Mouse (Mus musculus) right cerebral cortex, postnatal 4 days (tissue): ENCODE measurements around the gene Ahctf1.
A peak's percentile ranks its signal among the peaks of the same experiment; 100 is the strongest.

Source experiments
- DNase-seq: peaks from one replicate; pipeline ENCODE4 v3.0.0-alpha.2; 2022

Gene Ahctf1

DNA sequence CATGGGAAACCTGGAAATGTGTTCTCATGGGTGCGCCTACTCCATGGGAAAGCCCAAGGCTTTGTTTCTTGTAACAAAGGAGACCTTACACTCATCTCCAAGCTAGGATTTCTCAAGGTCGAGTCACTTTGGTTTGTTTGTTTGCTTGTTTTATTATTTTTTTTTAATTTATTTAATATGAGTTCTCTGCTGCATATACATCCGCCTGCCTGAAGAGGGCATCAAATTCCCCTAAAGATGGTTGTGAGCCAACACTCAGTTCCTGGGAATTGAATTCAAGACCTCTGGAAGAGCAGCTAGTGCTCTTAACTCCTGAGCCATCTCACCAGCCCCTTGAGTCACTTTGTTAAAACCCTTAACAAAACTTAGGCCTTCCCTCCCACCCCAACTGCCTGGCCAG is 90.1 kb downstream of the Ahctf1 start:
- no peak for DNase-seq

DNA sequence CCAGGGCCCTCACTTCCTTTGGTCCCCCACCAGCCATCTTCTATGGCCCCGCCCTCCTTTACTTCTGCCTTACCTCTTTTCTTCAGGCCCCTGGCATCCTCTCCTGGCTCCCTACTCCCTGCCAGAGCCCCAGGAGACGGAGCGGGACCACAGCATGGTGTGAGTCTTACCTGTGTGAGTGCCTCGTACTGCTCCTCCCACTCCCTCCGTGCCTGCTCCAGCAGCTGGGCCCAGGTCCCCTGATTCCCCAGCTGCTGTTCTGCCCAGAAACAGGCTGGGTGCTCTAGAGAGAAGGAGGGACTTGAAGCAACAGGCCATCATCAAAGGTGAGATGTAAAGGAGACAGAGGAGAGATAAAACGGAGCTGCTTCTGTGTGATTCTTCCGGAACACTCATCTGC is 90.8 kb downstream of the Ahctf1 start:
- no peak for DNase-seq

DNA sequence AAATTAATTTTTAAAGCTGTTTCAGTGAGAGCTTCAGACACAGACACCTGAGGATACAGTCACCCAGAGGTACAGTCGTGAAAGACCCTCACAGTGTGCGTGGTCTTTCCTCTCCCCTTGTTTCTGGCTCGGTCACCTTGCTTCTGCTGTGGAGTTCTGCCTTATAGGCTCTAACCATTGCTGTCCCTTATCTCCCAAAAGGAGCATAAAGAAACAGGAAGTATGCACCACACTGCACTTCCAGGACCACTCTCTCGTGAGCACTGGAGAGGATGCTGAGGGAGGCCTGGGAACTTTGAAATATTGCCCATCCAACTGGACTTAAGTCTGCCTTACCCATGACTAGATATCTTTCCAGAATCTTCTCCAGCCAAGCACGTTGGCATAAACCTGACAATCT is 92.7 kb downstream of the Ahctf1 start:
- DNase-seq: no peak

DNA sequence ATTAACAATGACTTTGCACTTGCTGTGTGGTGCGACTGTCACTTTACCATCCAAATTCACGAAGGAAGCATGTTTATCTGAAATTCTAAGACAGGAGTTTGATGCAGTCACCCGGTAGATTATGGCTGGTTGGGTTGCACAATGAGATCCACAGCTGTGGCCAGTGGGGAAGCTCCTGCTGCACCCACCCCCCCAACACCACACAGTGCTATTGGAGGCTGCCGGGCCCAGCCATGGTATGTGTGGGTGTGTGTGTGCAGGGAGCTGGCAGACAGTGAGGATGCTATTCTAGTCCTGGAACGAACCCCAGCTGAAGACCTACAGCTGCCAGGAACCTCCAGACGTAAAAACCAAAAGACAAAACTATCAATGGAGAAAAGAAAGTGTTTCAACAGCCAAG is 94.1 kb downstream of the Ahctf1 start:
- peak; percentile 50 for DNase-seq

DNA sequence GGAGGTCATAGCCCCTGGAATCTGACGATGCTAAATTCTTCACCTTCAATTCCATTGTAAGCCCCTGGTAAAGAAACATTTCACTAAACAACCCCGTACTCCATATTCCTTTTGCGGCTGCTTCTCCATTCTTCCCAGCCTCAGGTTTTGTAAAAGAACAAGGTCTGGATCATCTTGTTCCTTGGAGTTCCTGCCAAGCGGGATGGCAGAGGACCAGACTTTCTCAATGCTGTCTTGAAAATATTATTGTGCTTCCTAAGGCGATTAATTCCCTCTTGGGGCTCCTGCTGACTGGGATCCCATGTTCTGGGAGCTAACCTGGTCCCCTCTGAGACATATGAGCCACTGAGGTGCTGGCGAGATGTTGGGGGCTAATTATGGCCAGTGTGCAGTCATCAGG is 98.3 kb downstream of the Ahctf1 start:
- DNase-seq: peak; percentile 39

DNA sequence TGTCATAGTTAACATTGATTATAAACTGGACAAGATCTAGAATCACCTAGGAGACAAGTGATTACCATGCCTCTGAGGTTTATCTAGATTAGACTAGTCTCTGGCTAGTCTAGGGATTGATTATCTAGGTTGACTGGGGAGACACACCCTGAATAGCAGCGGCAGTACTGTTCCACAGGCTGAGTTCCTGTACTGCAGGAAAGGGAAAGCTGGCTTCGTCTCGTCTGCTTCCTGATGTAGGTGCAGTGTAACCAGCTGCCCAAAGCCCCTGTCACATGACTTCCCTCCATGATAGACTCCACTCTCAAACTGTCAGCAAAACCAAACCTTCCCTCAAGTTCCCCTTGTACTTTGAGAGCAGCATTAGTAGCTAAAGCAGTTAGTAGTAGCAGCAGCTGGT is 99.3 kb downstream of the Ahctf1 start:
- DNase-seq: no peak
